Mouse (Mus musculus) heart, embryonic 14.5 days (tissue): Measurements from ENCODE around the gene Sri. TPM values are rescaled to one million over a fixed set of nuclear protein-coding genes. Genes with fewer than 3 reads are reported as not detected.
A peak's percentile ranks its signal among the peaks of the same experiment; 100 is the strongest.

Source experiments
- ATAC-seq: fragments of 200-750 bp; cut with Nextera tagmentation; 2 replicates; pipeline ENCODE4 v1.8.0; 2017; ENCODE audit warnings: low read depth, moderate TSS enrichment; ENCODE audit not compliant: insufficient number of reproducible peaks, insufficient read depth, low FRiP score
- H3K27ac ChIP-seq, 2 experiments: fragments of 200-500 bp in 1 of 2; fragments of 300-500 bp in 1 of 2; sonication (generic) in 1 of 2; replicated peaks in 1 of 2; 2 replicates each; pipeline ENCODE4 v1.5.1; 2012 to 2014; ENCODE audit warnings: low read depth in 2 of 2, low read length in 2 of 2, control low read depth in 1 of 2, mild to moderate bottlenecking in 1 of 2, mixed read lengths in 1 of 2; ENCODE audit not compliant: control insufficient read depth in 1 of 2, insufficient read depth in 1 of 2
- H3K27me3 ChIP-seq: fragments of 300-500 bp; sonication (generic); 2 replicates; pipeline ENCODE4 v1.6.1; 2014; ENCODE audit warnings: mild to moderate bottlenecking, low read length, control low read depth; ENCODE audit not compliant: control insufficient read depth, insufficient read depth
- H3K36me3 ChIP-seq: fragments of 300-500 bp; sonication (generic); 2 replicates; pipeline ENCODE4 v1.6.1; 2014; ENCODE audit warnings: mild to moderate bottlenecking, control low read depth, low read length, mixed read lengths; ENCODE audit not compliant: control insufficient read depth, insufficient read depth
- H3K4me1 ChIP-seq, 2 experiments: fragments of 200-500 bp in 1 of 2; fragments of 300-500 bp in 1 of 2; sonication (generic) in 1 of 2; 2 replicates each; pipeline ENCODE4 v1.6.1; 2012 to 2014; ENCODE audit warnings: low read length in 2 of 2, control low read depth in 1 of 2, mixed read lengths in 1 of 2; ENCODE audit not compliant: control insufficient read depth in 2 of 2, insufficient read depth in 2 of 2
- H3K4me2 ChIP-seq: fragments of 300-500 bp; sonication (generic); 2 replicates; pipeline ENCODE4 v1.6.1; 2014; ENCODE audit warnings: mild to moderate bottlenecking, low read length
- H3K4me3 ChIP-seq, 2 experiments: fragments of 200-500 bp in 1 of 2; fragments of 300-500 bp in 1 of 2; sonication (generic) in 1 of 2; 2 replicates each; pipeline ENCODE4 v1.5.1; 2012 to 2014; ENCODE audit warnings: low read length in 2 of 2, mild to moderate bottlenecking in 2 of 2, control low read depth in 1 of 2, low read depth in 1 of 2, moderate library complexity in 1 of 2; ENCODE audit not compliant: control insufficient read depth in 1 of 2, insufficient read depth in 1 of 2
- H3K9ac ChIP-seq: fragments of 300-500 bp; sonication (generic); 2 replicates; pipeline ENCODE4 v1.6.1; 2014; ENCODE audit warnings: mild to moderate bottlenecking, low read length
- H3K9me3 ChIP-seq: fragments of 300-500 bp; sonication (generic); 2 replicates; pipeline ENCODE4 v1.6.1; 2016; ENCODE audit warnings: low read length, control low read depth; ENCODE audit not compliant: control insufficient read depth
- WGBS: fragments of 180-500 bp; shearing (Covaris S2); extraction: QIAGEN DNeasy Blood & Tissue Kit; methylation state at CpG from one replicate; pipeline ENCODE4 v1.1.7; 2014; 5-methylcytosine and 5-hydroxymethylcytosine counted together
- polyA plus RNA-seq: library from polyadenylated mRNA; unstranded; fragments of >200 nt; fragmentation: Nextera tagmentation; extraction: Ambion mirVana; gene quantifications from 2 replicates; pipeline ENCODE4 v1.2.1, GENCODE M21; 2014

Gene Sri
- polyA plus RNA-seq, 1 experiment from 2014 or later, result 260 TPM

- H3K9me3 ChIP-seq, result no peaks in the 10 kb centered on the region
- no peaks in the 10 kb centered on the region for H3K27me3 ChIP-seq
- ATAC-seq, result no peak
- H3K4me2 ChIP-seq, result no peak overlapping the region
- no peak overlapping the region for H3K4me3 ChIP-seq
- H3K36me3 ChIP-seq, result peaks cover 40% of the 10 kb centered on the region
- 92% methylated on average over 9 of the region's 9 CpGs for WGBS
- H3K27ac ChIP-seq, result no peak overlapping the region
- no peaks in the 10 kb centered on the region for H3K4me1 ChIP-seq
- no peak overlapping the region for H3K9ac ChIP-seq
Observed at GRCm38 (mm10) chr5:8073901-8074561, 28.2 kb downstream of the Sri start.

GRCm38 (mm10) chr5:8077481-8077880, 31.6 kb downstream of the Sri start:
- no peak overlapping the region for H3K4me3 ChIP-seq
- H3K9me3 ChIP-seq, result no peaks in the 10 kb centered on the region
- 86% methylated on average over 8 of the region's 8 CpGs for WGBS
- H3K27ac ChIP-seq, result no peak overlapping the region
- H3K27me3 ChIP-seq, result no peaks in the 10 kb centered on the region
- no peak overlapping the region for H3K4me2 ChIP-seq
- ATAC-seq, result no peak
- H3K36me3 ChIP-seq, result peaks cover 14% of the 10 kb centered on the region
- H3K4me1 ChIP-seq, result no peaks in the 10 kb centered on the region
- no peak overlapping the region for H3K9ac ChIP-seq

GRCm38 (mm10) chr5:8082800-8083509, 37.1 kb downstream of the Sri start:
- no peaks in the 10 kb centered on the region for H3K27me3 ChIP-seq
- no peak overlapping the region for H3K4me3 ChIP-seq
- H3K9me3 ChIP-seq, result no peaks in the 10 kb centered on the region
- no peaks in the 10 kb centered on the region for H3K4me1 ChIP-seq
- ATAC-seq, result no peak
- no peak overlapping the region; the same call in 1 of the 2 replicates for H3K4me2 ChIP-seq
- H3K36me3 ChIP-seq, result no peaks in the 10 kb centered on the region
- H3K27ac ChIP-seq, result peak overlapping the region in 1 of 2 experiments; percentile 33; a peak in 1 of 4 replicates
- no peak overlapping the region for H3K9ac ChIP-seq
- 51% methylated on average over 20 of the region's 20 CpGs for whole genome bisulfite sequencing

- H3K27ac ChIP-seq, result no peak overlapping the region
- no peaks in the 10 kb centered on the region for H3K36me3 ChIP-seq
- no peak overlapping the region for H3K4me2 ChIP-seq
- no peaks in the 10 kb centered on the region for H3K4me1 ChIP-seq
- no peak for ATAC-seq
- H3K27me3 ChIP-seq, result no peaks in the 10 kb centered on the region
- no peak overlapping the region for H3K4me3 ChIP-seq
- H3K9ac ChIP-seq, result no peak overlapping the region
- no peaks in the 10 kb centered on the region for H3K9me3 ChIP-seq
- WGBS, result 83% methylated on average over 3 of the region's 3 CpGs
Observed at GRCm38 (mm10) chr5:8085661-8086060, 39.8 kb downstream of the Sri start.

DNA sequence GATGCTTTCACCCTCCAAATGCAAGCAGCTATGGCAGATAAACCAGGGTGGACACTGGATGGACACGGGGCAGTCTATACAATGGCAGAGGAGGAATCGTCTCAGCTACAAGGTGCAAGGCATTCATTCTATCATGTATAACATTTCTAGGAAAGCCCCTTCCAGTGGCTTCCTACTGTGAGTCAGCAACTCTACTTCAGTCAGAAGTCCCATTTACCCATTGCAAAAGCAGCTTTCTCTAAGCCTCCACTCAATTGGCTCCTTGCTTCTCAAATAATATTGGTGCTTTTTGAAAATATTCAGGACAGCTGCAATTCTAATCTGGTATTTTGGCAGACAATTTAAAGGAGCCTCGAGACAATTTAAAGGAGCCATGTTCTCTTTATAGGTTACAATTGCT, 42.3 kb downstream of the Sri start:
- no peaks in the 10 kb centered on the region for H3K9me3 ChIP-seq
- H3K36me3 ChIP-seq, result no peaks in the 10 kb centered on the region
- no peak overlapping the region for H3K4me2 ChIP-seq
- H3K4me3 ChIP-seq, result no peak overlapping the region
- 83% methylated on average over 3 of the region's 3 CpGs for WGBS
- no peaks in the 10 kb centered on the region for H3K27me3 ChIP-seq
- no peak overlapping the region for H3K27ac ChIP-seq
- no peak for ATAC-seq
- peaks cover 0 to 2% of the 10 kb centered on the region in 2 experiments; a peak in 1 of 4 replicates for H3K4me1 ChIP-seq
- no peak overlapping the region for H3K9ac ChIP-seq

DNA sequence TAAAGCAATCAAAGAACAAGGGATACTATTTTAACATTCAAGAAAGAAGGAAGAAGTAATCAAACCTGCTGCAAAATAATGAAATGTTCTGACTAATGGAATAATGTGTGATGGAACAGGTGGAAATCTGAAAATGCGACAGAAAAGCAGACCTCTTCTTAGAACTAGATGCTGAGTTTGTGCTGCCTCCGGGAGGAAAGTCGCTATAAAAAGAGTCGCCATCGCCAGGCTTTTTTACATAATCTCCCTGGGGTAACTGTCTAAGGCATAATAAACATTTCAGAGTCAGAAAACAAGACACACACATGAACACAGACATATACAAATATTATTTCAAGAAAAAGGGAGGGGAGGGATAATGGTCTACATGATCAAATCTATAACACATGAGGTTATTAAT, 49.0 kb downstream of the Sri start:
- peaks cover 0 to 2% of the 10 kb centered on the region in 2 experiments; a peak in 1 of 4 replicates for H3K4me1 ChIP-seq
- no peak for ATAC-seq
- WGBS, result 78% methylated on average over 5 of the region's 5 CpGs

DNA sequence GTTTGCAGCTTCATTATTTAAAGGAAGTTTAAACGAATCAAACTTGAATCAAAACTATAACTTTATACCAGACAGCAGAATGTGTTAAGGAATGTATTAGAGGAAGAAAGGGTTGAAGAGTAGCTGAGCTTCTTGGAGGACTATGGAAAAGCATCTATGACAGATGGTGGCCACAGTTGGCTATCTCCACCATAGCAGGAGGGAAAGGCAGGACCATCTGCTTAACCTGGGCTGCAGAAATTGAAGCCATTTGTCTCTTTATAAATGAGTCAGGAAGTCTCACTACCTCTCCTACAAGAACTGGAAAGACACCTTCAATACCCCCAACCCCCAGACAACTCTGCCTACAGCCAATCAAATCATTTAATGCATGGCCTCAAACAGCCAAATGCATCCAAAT, 49.8 kb downstream of the Sri start:
- no peaks in the 10 kb centered on the region for H3K27me3 ChIP-seq
- no peaks in the 10 kb centered on the region for H3K9me3 ChIP-seq
- ATAC-seq, result no peak
- H3K4me1 ChIP-seq, result peaks cover 0 to 2% of the 10 kb centered on the region in 2 experiments; a peak in 1 of 4 replicates
- H3K9ac ChIP-seq, result no peak overlapping the region
- WGBS, result 86% methylated on average over 1 of the region's 1 CpGs
- H3K4me2 ChIP-seq, result no peak overlapping the region
- no peaks in the 10 kb centered on the region for H3K36me3 ChIP-seq
- H3K4me3 ChIP-seq, result no peak overlapping the region
- no peak overlapping the region for H3K27ac ChIP-seq

More for the DNA sequence above, 49.0 kb downstream of the Sri start:
- H3K36me3 ChIP-seq, result no peaks in the 10 kb centered on the region
- no peaks in the 10 kb centered on the region for H3K9me3 ChIP-seq
- H3K9ac ChIP-seq, result no peak overlapping the region
- H3K4me2 ChIP-seq, result no peak overlapping the region
- no peaks in the 10 kb centered on the region for H3K27me3 ChIP-seq
- H3K4me3 ChIP-seq, result no peak overlapping the region
- no peak overlapping the region for H3K27ac ChIP-seq
